Mouse (Mus musculus) ovary, postnatal 10 days (tissue): Measurements from ENCODE around the gene Hexim2.

Experiments used
- DNase-seq: peaks from one replicate; pipeline ENCODE4 v3.0.0; 2022; ENCODE audit warnings: low spot score

Hexim2 gene

GRCm38 (mm10) chr11:103131701-103132575, at the start of gene Hexim2:
Gene Hexim2 (plus strand): TSS chr11:103132429.
- DNase-seq, result peak; percentile 74

GRCm38 (mm10) chr11:103093306-103093705, 38.9 kb upstream of the Hexim2 start:
- no peak for DNase-seq

- no peak for DNase-seq
Measured at GRCm38 (mm10) chr11:103093862-103094833, 38.1 kb upstream of the Hexim2 start.

GRCm38 (mm10) chr11:103095107-103095670, 37.0 kb upstream of the Hexim2 start:
- no peak for DNase-seq

- no peak for DNase-seq
Measured at GRCm38 (mm10) chr11:103095801-103096200, 36.4 kb upstream of the Hexim2 start.

GRCm38 (mm10) chr11:103096979-103097894, 35.0 kb upstream of the Hexim2 start:
- no peak for DNase-seq

GRCm38 (mm10) chr11:103098531-103099190, 33.6 kb upstream of the Hexim2 start:
- no peak for DNase-seq

GRCm38 (mm10) chr11:103099352-103099940, 32.8 kb upstream of the Hexim2 start:
- DNase-seq, result no peak

GRCm38 (mm10) chr11:103100361-103100760, 31.9 kb upstream of the Hexim2 start:
- DNase-seq, result no peak

GRCm38 (mm10) chr11:103101481-103101865, 30.8 kb upstream of the Hexim2 start, which contains the start of the genes Plcd3 and Acbd4:
Gene Plcd3 (minus strand): TSS chr11:103101658.
Gene Acbd4 (plus strand): TSS chr11:103101682.
- DNase-seq, result peak; percentile 62

GRCm38 (mm10) chr11:103101866-103102501, 30.2 kb upstream of the Hexim2 start:
- DNase-seq, result no peak

GRCm38 (mm10) chr11:103102725-103103349, 29.4 kb upstream of the Hexim2 start:
- DNase-seq, result peak; percentile 99

GRCm38 (mm10) chr11:103103621-103104020, 28.6 kb upstream of the Hexim2 start:
- DNase-seq, result no peak

- DNase-seq, result no peak
Measured at GRCm38 (mm10) chr11:103104469-103104868, 27.8 kb upstream of the Hexim2 start.

- no peak for DNase-seq
Measured at GRCm38 (mm10) chr11:103105180-103105725, 27.0 kb upstream of the Hexim2 start.

- DNase-seq, result no peak
Measured at GRCm38 (mm10) chr11:103105810-103106209, 26.4 kb upstream of the Hexim2 start.

- no peak for DNase-seq
Measured at GRCm38 (mm10) chr11:103106386-103106785, 25.8 kb upstream of the Hexim2 start.

GRCm38 (mm10) chr11:103111301-103111700, 20.9 kb upstream of the Hexim2 start:
- no peak for DNase-seq
